Mouse (Mus musculus) hindbrain, embryonic 11.5 days (tissue): ENCODE measurements around the gene Apoc2. TPM values are rescaled to one million over a fixed set of nuclear protein-coding genes. Genes with fewer than 3 reads are reported as not detected.

Source experiments
- ATAC-seq: fragments of 200-750 bp; cut with Nextera tagmentation; 2 replicates; pipeline ENCODE4 v1.8.0; 2017; ENCODE audit warnings: mild to moderate bottlenecking, moderate TSS enrichment, moderate library complexity; ENCODE audit not compliant: low FRiP score
- DNase-seq: peaks from one replicate; pipeline ENCODE4 v3.0.0-alpha.2; 2015; ENCODE audit warnings: low spot score
- H3K27ac ChIP-seq: fragments of 300-500 bp; sonication (generic); 2 replicates; pipeline ENCODE4 v1.5.1; 2014; ENCODE audit warnings: mild to moderate bottlenecking, low read depth, low read length
- H3K27me3 ChIP-seq: fragments of 300-500 bp; sonication (generic); 2 replicates; pipeline ENCODE4 v1.6.1; 2014; ENCODE audit warnings: mild to moderate bottlenecking, low read length, moderate library complexity, mixed read lengths; ENCODE audit not compliant: control insufficient read depth, insufficient read depth
- H3K36me3 ChIP-seq: fragments of 300-500 bp; sonication (generic); 2 replicates; pipeline ENCODE4 v1.6.1; 2014; ENCODE audit warnings: mild to moderate bottlenecking, low read length, moderate library complexity, mixed read lengths; ENCODE audit not compliant: control insufficient read depth, insufficient read depth
- H3K4me1 ChIP-seq: fragments of 300-500 bp; sonication (generic); replicated peaks from 2 replicates; pipeline ENCODE4 v1.6.1; 2014; ENCODE audit warnings: low read length, mixed read lengths; ENCODE audit not compliant: control insufficient read depth, insufficient read depth
- H3K4me2 ChIP-seq: fragments of 300-500 bp; sonication (generic); replicated peaks from 2 replicates; pipeline ENCODE4 v1.6.1; 2014; ENCODE audit warnings: mild to moderate bottlenecking, low read depth, low read length
- H3K4me3 ChIP-seq: fragments of 300-500 bp; sonication (generic); 2 replicates; pipeline ENCODE4 v1.5.1; 2014; ENCODE audit warnings: low read depth, low read length
- H3K9ac ChIP-seq: fragments of 300-500 bp; sonication (generic); 2 replicates; pipeline ENCODE4 v1.6.1; 2014; ENCODE audit warnings: low read depth, low read length
- H3K9me3 ChIP-seq: fragments of 300-500 bp; sonication (generic); 2 replicates; pipeline ENCODE4 v1.6.1; 2016; ENCODE audit warnings: low read length; ENCODE audit not compliant: control insufficient read depth
- WGBS: fragments of 180-500 bp; shearing (Covaris S2); extraction: QIAGEN DNeasy Blood & Tissue Kit; methylation state at CpG from one replicate; pipeline ENCODE4 v1.1.7; 2014; 5-methylcytosine and 5-hydroxymethylcytosine counted together
- polyA plus RNA-seq: library from polyadenylated mRNA; unstranded; fragments of >200 nt; fragmentation: Nextera tagmentation; extraction: Ambion mirVana; gene quantifications from 2 replicates; pipeline ENCODE4 v1.2.1, GENCODE M21; 2014

Apoc2 gene
- polyA plus RNA-seq, 1 experiment from 2014 or later = not detected

GRCm38 (mm10) chr7:19704475-19704874 lies 26.7 kb upstream of the Apoc2 start:
- no peaks in the 10 kb centered on the region for H3K4me1 ChIP-seq
- ATAC-seq (no peak), DNase-seq (no peak)
- 0 out of 2 replicates have a peak, but pooled peaks cover 5% of the 10 kb centered on the region for H3K36me3 ChIP-seq
- H3K4me3 ChIP-seq = no peak overlapping the region
- 90% methylated on average over 4 of the region's 4 CpGs for WGBS
- no peak overlapping the region for H3K9ac ChIP-seq
- no peak overlapping the region for H3K4me2 ChIP-seq
- H3K27ac ChIP-seq = no peak overlapping the region
- H3K27me3 ChIP-seq = no peaks in the 10 kb centered on the region
- H3K9me3 ChIP-seq = no peaks in the 10 kb centered on the region

- Histone ChIP-seq H3K4me2 (no peak overlapping the region), H3K27ac (no peak overlapping the region), H3K4me3 (no peak overlapping the region), H3K36me3 (0 out of 2 replicates have a peak, but pooled peaks cover 5% of the 10 kb centered on the region), H3K4me1 (peaks cover 3% of the 10 kb centered on the region; the same call in 1 of the 2 replicates), H3K9ac (no peak overlapping the region), H3K27me3 (no peaks in the 10 kb centered on the region), H3K9me3 (no peaks in the 10 kb centered on the region)
- ATAC-seq (no peak), DNase-seq (no peak)
- 93% methylated on average over 16 of the region's 16 CpGs for WGBS
These were observed 25.3 kb upstream of the Apoc2 start for GRCm38 (mm10) chr7:19702859-19703555.

- no peaks in the 10 kb centered on the region for H3K27me3 ChIP-seq
- no peak overlapping the region for H3K4me2 ChIP-seq
- DNase-seq (peak; percentile 72), ATAC-seq (peak; percentile 64)
- WGBS = 25% methylated on average over 20 of the region's 22 CpGs
- H3K9me3 ChIP-seq = no peaks in the 10 kb centered on the region
- H3K27ac ChIP-seq = no peak overlapping the region
- no peak overlapping the region for H3K4me3 ChIP-seq
- no peak overlapping the region for H3K9ac ChIP-seq
- peaks cover 7% of the 10 kb centered on the region; the same call in 1 of the 2 replicates for H3K36me3 ChIP-seq
- peaks cover 3% of the 10 kb centered on the region; the same call in 1 of the 2 replicates for H3K4me1 ChIP-seq
These were observed 23.5 kb upstream of the Apoc2 start for GRCm38 (mm10) chr7:19701069-19701761.

GRCm38 (mm10) chr7:19700299-19701068 lies 22.7 kb upstream of the Apoc2 start:
- 55% methylated on average over 12 of the region's 12 CpGs for WGBS
- ATAC-seq = no peak
- Histone ChIP-seq H3K4me1 (peaks cover 3% of the 10 kb centered on the region; the same call in 1 of the 2 replicates), H3K9me3 (no peaks in the 10 kb centered on the region), H3K4me3 (no peak overlapping the region), H3K36me3 (peaks cover 8% of the 10 kb centered on the region; the same call in 1 of the 2 replicates), H3K27ac (no peak overlapping the region), H3K27me3 (no peaks in the 10 kb centered on the region), H3K9ac (no peak overlapping the region), H3K4me2 (no peak overlapping the region)
- no peak for DNase-seq

- ATAC-seq = no peak
- WGBS = 76% methylated on average over 4 of the region's 4 CpGs
- H3K4me3 ChIP-seq = no peak overlapping the region
- peak overlapping the region; percentile 43; the same call in 1 of the 2 replicates for H3K4me2 ChIP-seq
- peaks cover 8% of the 10 kb centered on the region; the same call in 1 of the 2 replicates for H3K36me3 ChIP-seq
- H3K9me3 ChIP-seq = no peaks in the 10 kb centered on the region
- no peak for DNase-seq
- H3K9ac ChIP-seq = no peak overlapping the region
- H3K4me1 ChIP-seq = peaks cover 3% of the 10 kb centered on the region; the same call in 1 of the 2 replicates
- no peak overlapping the region for H3K27ac ChIP-seq
- H3K27me3 ChIP-seq = no peaks in the 10 kb centered on the region
These were observed 22.0 kb upstream of the Apoc2 start for GRCm38 (mm10) chr7:19699827-19700148.

- H3K9ac ChIP-seq = peak within 1 kb of the TSS; percentile 59
- 2% methylated on average over 18 of the region's 20 CpGs for WGBS
- H3K4me1 ChIP-seq = peaks cover 3% of the 10 kb centered on the region; the same call in 1 of the 2 replicates
- H3K36me3 ChIP-seq = peaks cover 8% of the 10 kb centered on the region; the same call in 1 of the 2 replicates
- H3K9me3 ChIP-seq = no peaks in the 10 kb centered on the region
- H3K4me2 ChIP-seq = peak within 1 kb of the TSS; percentile 43
- H3K27me3 ChIP-seq = no peaks in the 10 kb centered on the region
- ATAC-seq = peak; percentile 66
- H3K27ac ChIP-seq = no peak within 1 kb of the TSS
- peak; percentile 55 for DNase-seq
- peak within 1 kb of the TSS; percentile 29 for H3K4me3 ChIP-seq
These were observed 21.4 kb upstream of the Apoc2 start, which contains the start of gene Apoe for GRCm38 (mm10) chr7:19698907-19699826. Gene Apoe, minus strand, starts transcription at chr7:19699188.

GRCm38 (mm10) chr7:19697949-19698906 lies 20.5 kb upstream of the Apoc2 start:
- Histone ChIP-seq H3K4me2 (peak overlapping the region; percentile 43), H3K4me1 (peaks cover 3% of the 10 kb centered on the region; the same call in 1 of the 2 replicates), H3K4me3 (peak overlapping the region; percentile 29), H3K36me3 (peaks cover 8% of the 10 kb centered on the region; the same call in 1 of the 2 replicates), H3K9ac (peak overlapping the region; percentile 59), H3K27me3 (no peaks in the 10 kb centered on the region), H3K9me3 (no peaks in the 10 kb centered on the region), H3K27ac (no peak overlapping the region)
- peak; percentile 65 for DNase-seq
- no peak for ATAC-seq
- 3% methylated on average over 28 of the region's 28 CpGs for WGBS
